Mouse (Mus musculus) lung, embryonic 14.5 days (tissue): ENCODE data around the gene Ddo. TPM values are rescaled to one million over a fixed set of nuclear protein-coding genes. Genes with fewer than 3 reads are reported as not detected.

Experiments used
- ATAC-seq: fragments of 200-750 bp; cut with Nextera tagmentation; 2 replicates; pipeline ENCODE4 v1.8.0; 2017; ENCODE audit warnings: mild to moderate bottlenecking, moderate TSS enrichment, moderate library complexity; ENCODE audit not compliant: insufficient read depth
- DNase-seq: peaks from one replicate; pipeline ENCODE4 v3.0.0-alpha.2; 2015
- H3K27ac ChIP-seq: fragments of 300-500 bp; sonication (generic); 2 replicates; pipeline ENCODE4 v1.5.1; 2014; ENCODE audit warnings: low read depth, mild to moderate bottlenecking, moderate library complexity
- H3K27me3 ChIP-seq: fragments of 300-500 bp; sonication (generic); 2 replicates; pipeline ENCODE4 v1.6.1; 2014; ENCODE audit warnings: low read length, control low read depth; ENCODE audit not compliant: insufficient read depth
- H3K36me3 ChIP-seq: fragments of 300-500 bp; sonication (generic); 2 replicates; pipeline ENCODE4 v1.6.1; 2014; ENCODE audit warnings: control low read depth; ENCODE audit not compliant: insufficient read depth
- H3K4me1 ChIP-seq: fragments of 300-500 bp; sonication (generic); 2 replicates; pipeline ENCODE4 v1.6.1; 2014; ENCODE audit warnings: antibody characterized with exemption, control low read depth; ENCODE audit not compliant: insufficient read depth
- H3K4me2 ChIP-seq: fragments of 300-500 bp; sonication (generic); 2 replicates; pipeline ENCODE4 v1.6.1; 2014; ENCODE audit warnings: mild to moderate bottlenecking
- H3K4me3 ChIP-seq: fragments of 300-500 bp; sonication (generic); 2 replicates; pipeline ENCODE4 v1.5.1; 2014; ENCODE audit warnings: low read depth, low read length
- H3K9ac ChIP-seq: fragments of 300-500 bp; sonication (generic); 2 replicates; pipeline ENCODE4 v1.6.1; 2014
- H3K9me3 ChIP-seq: fragments of 300-500 bp; sonication (generic); 2 replicates; pipeline ENCODE4 v1.6.1; 2016; ENCODE audit warnings: low read depth, low read length, control low read depth
- CTCF ChIP-seq: IDR thresholded peaks from 2 replicates; pipeline ENCODE4 v1.5.1; 2016; ENCODE audit warnings: antibody characterized with exemption, low read depth
- WGBS: fragments of 180-500 bp; shearing (Covaris S2); extraction: QIAGEN DNeasy Blood & Tissue Kit; methylation state at CpG from one replicate; pipeline ENCODE4 v1.1.7; 2014; 5-methylcytosine and 5-hydroxymethylcytosine counted together
- polyA plus RNA-seq: library from polyadenylated mRNA; unstranded; fragments of >200 nt; fragmentation: Nextera tagmentation; extraction: Ambion mirVana; gene quantifications from 2 replicates; pipeline ENCODE4 v1.2.1, GENCODE M21; 2014

Gene Ddo
- polyA plus RNA-seq, 1 experiment from 2014 or later: 1.8 TPM

DNA sequence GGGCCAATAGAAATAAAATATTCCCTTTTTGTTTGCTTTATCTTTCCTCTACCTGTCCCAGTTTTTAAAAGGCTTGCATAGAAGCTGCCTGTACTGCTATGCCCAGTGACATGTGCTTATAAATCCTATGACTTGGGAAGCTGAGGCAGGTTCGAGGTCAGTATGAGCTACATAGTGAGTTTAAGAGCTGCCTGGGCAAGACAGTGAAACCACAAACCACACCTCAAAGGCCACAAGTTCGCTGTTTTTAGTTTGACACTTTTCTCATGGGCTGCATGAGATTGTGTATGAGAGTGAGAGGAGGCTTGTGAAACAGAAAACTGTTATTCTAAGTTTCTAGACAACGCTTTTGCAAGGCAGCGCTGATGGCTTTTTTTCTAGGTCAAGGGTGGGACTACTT, 95.7 kb downstream of the Ddo start:
- Histone ChIP-seq H3K27ac (no peak overlapping the region), H3K4me3 (no peak overlapping the region), H3K9me3 (no peaks in the 10 kb centered on the region), H3K9ac (no peak overlapping the region), H3K4me1 (peaks cover 3% of the 10 kb centered on the region; the same call in 1 of the 2 replicates), H3K27me3 (no peaks in the 10 kb centered on the region), H3K4me2 (no peak overlapping the region), H3K36me3 (no peaks in the 10 kb centered on the region)
- ATAC-seq (no peak), DNase-seq (no peak)
- TF ChIP-seq CTCF: no peak
- WGBS: 67% methylated on average over 4 of the region's 4 CpGs

DNA sequence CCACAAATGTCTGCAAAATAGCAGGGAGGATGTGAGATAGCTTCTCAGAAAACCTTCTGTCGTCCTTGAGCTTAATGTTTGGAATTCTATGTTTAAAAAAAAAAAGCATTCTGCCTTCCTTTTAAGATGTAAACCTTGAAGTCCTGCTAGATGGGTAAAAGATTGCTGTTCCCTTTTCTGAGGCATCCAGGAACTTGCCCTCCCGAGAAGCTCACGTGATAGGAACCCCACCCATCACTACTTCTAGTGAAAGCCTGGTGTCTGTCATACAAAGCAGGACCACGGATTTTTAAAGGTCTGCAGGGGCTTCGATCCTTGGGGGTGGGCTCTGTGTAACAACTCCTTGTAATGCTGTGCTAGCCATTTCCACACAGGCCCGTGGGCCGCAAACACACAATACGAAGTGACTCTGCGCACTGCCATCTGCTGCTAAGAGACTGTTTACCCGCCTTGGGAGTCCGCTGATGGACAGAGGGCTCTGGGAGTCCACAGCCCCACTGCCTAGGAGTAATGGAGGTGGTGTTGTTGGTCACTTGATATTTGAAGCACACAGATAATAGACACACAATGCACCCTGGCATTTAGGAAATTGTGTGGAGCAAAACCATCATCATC, 96.6 kb downstream of the Ddo start:
- no peak overlapping the region for H3K4me3 ChIP-seq
- H3K27me3 ChIP-seq: no peaks in the 10 kb centered on the region
- no peak overlapping the region for H3K9ac ChIP-seq
- ATAC-seq: no peak
- H3K36me3 ChIP-seq: no peaks in the 10 kb centered on the region
- H3K4me2 ChIP-seq: no peak overlapping the region
- WGBS: 52% methylated on average over 11 of the region's 11 CpGs
- DNase-seq: no peak
- TF ChIP-seq CTCF: no peak
- H3K27ac ChIP-seq: no peak overlapping the region
- no peaks in the 10 kb centered on the region for H3K9me3 ChIP-seq
- peaks cover 3% of the 10 kb centered on the region; the same call in 1 of the 2 replicates for H3K4me1 ChIP-seq

DNA sequence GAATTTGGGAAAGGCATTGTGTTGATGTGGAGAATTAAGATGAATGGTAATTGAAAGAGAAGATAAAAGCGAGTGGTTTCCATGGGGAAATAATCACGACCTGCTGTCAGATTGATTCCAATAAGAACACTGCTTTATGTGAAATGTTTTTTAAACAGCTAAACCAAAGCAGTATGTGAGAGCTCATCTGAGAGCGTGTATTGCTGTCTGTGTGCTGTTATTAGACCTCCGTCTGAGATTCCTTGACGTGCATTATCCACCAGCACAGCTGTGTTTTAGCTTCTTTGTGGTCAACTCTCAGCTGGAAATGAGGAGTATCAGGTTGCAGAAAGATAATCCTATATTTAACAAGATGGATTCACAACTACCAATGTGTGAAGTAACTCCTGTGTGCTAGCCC, 97.2 kb downstream of the Ddo start:
- ATAC-seq: no peak
- no peak for TF ChIP-seq CTCF
- 33% methylated on average over 5 of the region's 5 CpGs for WGBS
- H3K27ac ChIP-seq: no peak overlapping the region
- no peak overlapping the region for H3K9ac ChIP-seq
- H3K36me3 ChIP-seq: no peaks in the 10 kb centered on the region
- H3K9me3 ChIP-seq: no peaks in the 10 kb centered on the region
- H3K4me3 ChIP-seq: no peak overlapping the region
- H3K27me3 ChIP-seq: no peaks in the 10 kb centered on the region
- H3K4me1 ChIP-seq: peaks cover 3% of the 10 kb centered on the region; the same call in 1 of the 2 replicates
- DNase-seq: no peak
- H3K4me2 ChIP-seq: no peak overlapping the region

DNA sequence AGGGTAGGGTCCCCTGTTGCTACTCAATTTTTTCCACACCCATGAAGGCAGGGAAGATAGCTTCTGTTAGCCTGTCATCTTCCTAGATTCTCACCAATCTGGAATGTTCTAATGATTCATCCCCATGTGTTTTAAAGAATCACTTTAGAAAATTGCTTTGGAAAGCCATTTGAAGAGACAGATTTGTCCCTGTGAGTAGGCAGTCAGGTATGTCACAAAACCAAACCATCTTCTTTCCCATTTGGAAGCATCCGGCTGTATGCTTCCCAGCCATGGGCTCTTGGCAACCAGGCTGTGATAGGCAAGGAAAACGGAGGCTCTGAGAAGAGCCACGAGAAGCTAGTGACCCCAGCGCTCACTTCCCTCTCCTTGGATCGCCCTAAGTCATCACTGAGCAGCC, 100.4 kb downstream of the Ddo start:
- WGBS: 72% methylated on average over 5 of the region's 5 CpGs
- Histone ChIP-seq H3K36me3 (no peaks in the 10 kb centered on the region), H3K4me2 (no peak overlapping the region), H3K9me3 (no peaks in the 10 kb centered on the region), H3K9ac (no peak overlapping the region), H3K27me3 (no peaks in the 10 kb centered on the region), H3K4me3 (no peak overlapping the region), H3K27ac (no peak overlapping the region), H3K4me1 (peaks cover 3% of the 10 kb centered on the region; the same call in 1 of the 2 replicates)
- DNase-seq (no peak), ATAC-seq (no peak)
- no peak for TF ChIP-seq CTCF

Other genes starting within 250 kb of the Ddo start
- gene Slc22a16, start 59.7 kb upstream of the Ddo start, polyA plus RNA-seq: not detected in 2 replicates
- 3.5 and 3.6 TPM in 2 replicates for gene Mettl24, start 53.3 kb downstream of the Ddo start, polyA plus RNA-seq